Mouse (Mus musculus): ENCODE results near the gene Bmp2k.

DNA sequence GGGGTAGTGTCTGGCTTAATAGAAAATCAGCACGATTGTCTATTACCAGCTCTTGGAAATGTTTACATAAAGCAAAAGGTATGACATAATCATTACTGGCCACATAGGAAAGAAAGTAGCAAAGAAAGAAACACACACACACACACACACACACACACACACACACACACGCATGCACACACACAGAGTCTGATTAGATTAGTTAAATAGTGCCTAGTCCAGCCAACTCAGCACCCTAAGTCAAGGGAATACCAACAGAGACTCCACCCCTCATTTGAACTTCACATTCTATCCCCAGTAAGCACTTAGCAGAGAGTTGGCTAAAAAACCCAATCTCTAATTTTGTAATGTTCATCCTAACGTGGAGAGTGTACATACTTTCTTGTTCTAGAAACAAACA lies 15.5 kb upstream of the Bmp2k start:
- TF ChIP-seq CTCF (IDR thresholded peaks at IDR 0.05; ENCODE audit: borderline replicate concordance, extremely low read depth, insufficient read depth, insufficient read length) (no peak), POLR2A (IDR thresholded peaks at IDR 0.05; ENCODE audit: borderline replicate concordance, extremely low read depth, insufficient read depth, insufficient read length, poor library complexity, severe bottlenecking) (no peak)

Measured in brain, embryonic 14.5 days (tissue).